Mouse (Mus musculus) induced T-regulatory cell, adult 2 months (primary cell): Measurements from ENCODE around the gene Dpf1.

Source experiments
- DNase-seq: peaks from one replicate; pipeline ENCODE4 v3.0.0-alpha.2; 2012; ENCODE audit warnings: low read depth

Dpf1 gene

DNA sequence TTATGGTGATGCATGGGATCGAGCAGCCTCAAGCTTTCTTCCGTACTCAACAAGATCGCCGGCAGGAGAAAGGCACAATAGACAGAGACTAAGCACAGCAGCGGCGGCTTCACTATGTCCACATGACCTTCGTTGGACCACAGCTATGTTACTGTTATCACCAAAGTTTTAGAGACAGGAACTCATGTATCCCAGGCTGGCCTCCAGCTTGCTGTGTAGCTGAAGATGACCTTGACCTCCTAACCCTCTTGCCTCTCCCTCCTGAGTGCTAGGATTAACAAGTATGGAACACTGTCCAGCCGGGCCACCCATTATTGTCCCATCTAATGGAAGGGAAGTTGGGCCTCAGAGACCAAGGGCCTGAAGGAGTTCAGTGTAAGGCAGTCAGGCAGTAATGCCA, 37.1 kb downstream of the Dpf1 start:
- DNase-seq: no peak

DNA sequence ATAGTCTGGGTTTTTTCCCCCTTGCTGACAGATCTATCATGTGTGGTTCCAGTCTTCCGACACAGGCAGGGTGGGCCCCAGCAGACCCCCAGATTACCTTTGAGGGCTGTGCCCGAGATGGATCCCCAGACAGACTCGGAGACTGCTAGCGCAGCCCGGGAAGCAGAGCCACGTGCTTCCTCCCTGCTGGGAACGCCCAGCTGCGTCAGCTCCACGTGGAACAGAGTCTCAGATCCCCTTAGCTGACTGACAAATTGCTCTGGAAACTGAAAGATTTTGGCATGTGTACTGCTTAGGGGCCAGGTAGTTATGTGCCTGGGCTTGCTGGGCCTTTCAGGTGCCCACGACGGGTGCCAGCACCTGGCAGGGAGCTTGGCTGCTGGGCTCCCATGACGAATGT, 38.0 kb downstream of the Dpf1 start:
- DNase-seq: no peak

DNA sequence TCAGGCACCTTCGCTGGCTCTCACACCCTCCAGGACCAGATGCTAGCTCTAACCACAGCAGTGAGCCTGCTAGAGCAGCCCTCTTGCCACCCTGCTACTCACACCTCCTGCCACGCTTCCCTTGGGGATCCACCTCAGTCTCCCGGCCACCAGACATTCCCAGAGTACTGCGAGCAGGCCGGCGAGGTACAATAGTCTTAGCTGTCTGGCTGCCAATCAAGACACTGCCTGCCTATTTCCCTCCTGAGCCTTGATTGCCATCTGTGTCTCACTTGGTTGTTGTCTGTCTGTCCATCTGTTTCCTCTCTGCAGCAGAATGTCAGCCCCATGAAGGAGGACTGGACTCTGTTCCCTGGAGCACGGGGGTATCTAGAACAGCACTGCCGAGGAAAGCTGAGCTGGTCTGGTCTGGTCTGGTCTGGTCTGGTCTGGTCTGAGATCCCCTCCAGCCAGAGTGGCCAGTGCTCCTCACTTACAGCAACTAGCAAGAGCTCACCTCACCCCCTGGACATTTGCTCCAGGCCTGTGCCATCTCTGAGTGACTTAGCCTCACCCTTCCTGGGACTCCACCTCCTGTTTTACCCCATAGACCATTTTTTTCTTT, 38.8 kb downstream of the Dpf1 start:
- no peak for DNase-seq

DNA sequence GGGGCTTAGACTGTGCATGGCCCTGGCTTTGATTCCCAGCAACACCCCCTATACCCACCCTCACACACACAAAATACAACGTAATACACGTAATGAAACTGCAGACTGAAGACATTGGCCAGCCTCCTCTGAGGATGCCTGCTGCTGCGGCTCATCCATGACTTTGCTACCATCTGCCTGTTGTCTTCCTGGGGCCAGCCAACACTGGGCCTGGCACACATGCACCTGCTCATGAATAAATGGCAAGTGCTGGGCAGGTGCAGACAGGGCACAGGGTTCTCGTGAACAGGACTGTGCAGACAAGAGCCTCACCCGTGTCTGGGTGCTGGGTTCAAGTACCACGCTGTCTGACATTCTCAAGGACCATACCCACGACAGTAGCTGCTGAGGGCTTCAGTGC, 40.0 kb downstream of the Dpf1 start:
- no peak for DNase-seq

GRCm38 (mm10) chr7:29345534-29345933, 41.8 kb downstream of the Dpf1 start:
- no peak for DNase-seq

- no peak for DNase-seq
Measured at GRCm38 (mm10) chr7:29346212-29346611, 42.5 kb downstream of the Dpf1 start.

DNA sequence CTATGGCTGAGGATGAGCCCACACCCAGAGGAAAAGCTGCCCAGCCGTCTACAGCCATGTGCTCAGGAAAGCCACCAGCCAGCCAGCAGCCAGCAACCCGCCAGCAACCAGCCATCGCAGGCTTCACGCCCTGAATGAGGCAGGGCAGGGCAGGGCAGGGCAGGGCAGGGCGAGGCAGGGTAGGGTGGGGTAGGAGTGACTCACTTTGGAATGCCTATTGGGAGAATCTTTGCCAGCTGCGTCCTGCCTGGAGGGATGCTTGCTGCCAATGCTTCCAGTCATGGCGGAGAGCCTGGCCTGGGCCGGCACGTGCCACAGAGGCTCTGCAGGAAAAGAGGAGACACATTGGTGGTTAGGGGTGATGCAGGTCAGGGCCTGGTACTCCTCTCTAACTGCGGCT, 46.7 kb downstream of the Dpf1 start:
- no peak for DNase-seq

DNA sequence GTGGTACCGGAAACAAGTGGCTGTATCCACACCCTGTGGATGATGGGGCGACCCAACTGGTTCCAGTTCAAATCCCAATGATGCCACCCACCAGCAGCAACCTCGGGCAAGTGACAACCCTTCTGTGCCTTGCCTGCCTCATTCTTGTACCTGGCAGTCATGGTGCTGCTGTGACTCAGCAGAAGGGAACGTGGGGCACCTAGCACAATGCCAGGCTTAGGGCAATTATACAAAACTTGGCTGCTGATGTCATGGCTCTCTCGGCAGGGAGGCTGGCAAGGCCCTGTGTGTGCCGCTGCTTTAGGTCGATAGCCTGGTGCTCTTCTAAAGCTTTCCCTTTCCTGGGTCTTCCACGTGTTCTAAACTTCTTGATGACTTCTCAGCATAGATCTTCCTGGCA, 48.5 kb downstream of the Dpf1 start:
- DNase-seq: no peak

- DNase-seq: no peak
Measured at GRCm38 (mm10) chr7:29354161-29354560, 50.4 kb downstream of the Dpf1 start.

DNA sequence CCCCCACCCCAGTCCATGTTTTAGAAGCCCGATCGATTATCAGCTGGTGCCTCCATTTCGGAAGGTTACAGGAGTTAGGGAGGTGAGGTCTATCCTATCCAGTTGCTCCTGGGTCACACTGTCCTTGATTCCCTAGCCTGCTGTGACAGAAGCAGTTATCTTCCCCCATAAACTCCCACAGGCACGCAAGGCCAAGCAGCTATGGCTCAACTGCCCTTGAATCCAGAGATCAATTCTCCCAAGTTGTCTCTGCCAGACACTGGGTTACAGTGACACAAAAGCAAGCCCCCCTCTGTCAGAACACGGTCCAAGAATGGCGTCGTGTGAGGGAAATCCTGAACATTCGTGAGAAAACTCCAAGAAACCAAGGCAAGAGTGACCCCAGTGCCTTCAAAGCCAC, 51.7 kb downstream of the Dpf1 start:
- no peak for DNase-seq

GRCm38 (mm10) chr7:29361497-29361896, 57.7 kb downstream of the Dpf1 start:
- no peak for DNase-seq

GRCm38 (mm10) chr7:29364052-29364451, 60.3 kb downstream of the Dpf1 start:
- peak; percentile 24 for DNase-seq

DNA sequence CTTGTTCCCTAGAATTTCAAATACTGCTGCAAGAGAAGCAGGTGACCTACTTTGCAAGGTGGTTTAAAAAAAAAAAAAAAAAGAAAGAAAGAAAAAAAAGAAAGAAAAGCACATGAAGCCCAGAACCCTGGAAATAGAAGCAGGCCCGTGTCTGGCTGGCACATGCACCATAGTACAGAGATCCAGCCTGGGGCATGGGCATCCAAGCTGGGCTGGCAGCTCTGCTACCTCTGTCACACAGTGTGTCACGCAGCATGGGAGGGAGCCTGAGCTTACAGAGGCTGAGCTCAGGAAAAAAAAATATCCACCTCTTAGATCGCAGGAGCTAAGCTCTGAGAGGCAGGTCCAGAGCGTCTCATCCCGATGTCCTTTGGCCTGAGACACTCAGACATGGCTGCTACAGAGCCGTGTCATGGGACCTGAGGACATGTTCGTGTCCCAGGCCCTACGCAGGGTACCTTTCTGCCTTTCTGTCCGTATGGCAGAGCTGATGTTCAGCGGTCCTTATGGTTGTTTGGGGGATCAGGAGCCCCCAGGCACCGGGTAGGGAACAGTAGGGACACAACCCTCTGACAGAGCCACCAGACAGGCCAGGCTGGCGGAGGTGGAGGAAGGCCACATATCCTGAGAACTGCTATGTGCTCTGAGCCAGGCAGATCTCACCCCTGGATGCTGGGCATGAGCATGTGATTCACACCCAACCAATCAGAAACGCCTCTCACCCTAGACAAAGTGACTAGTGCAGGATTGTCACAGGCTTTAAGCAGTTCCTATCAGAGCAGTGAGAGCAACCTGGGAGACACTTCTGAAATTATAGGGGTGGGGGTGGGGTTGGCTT, 63.6 kb downstream of the Dpf1 start:
- DNase-seq: no peak
